Mouse (Mus musculus): Measurements from ENCODE around the gene Cfap57. TPM values are rescaled to one million over a fixed set of nuclear protein-coding genes. Genes with fewer than 3 reads are reported as not detected.

Cfap57 gene
- total and polyA plus RNA-seq, 3 experiments, result not detected

GRCm38 (mm10) chr4:118526408-118527334 lies 93.9 kb downstream of the Cfap57 start, which contains the start of gene 2610528J11Rik:
TSS of gene 2610528J11Rik (plus strand) at chr4:118526999.
- no peaks in the 10 kb centered on the region for H3K79me2 ChIP-seq (replicated peaks; ENCODE audit: control insufficient read depth, extremely low read depth, insufficient read depth, poor library complexity, severe bottlenecking)
- H3K36me3 ChIP-seq (replicated peaks in 1 of 2; ENCODE audit: control insufficient read depth in 1 of 2, insufficient read depth in 1 of 2, low read length in 1 of 2), result no peaks in the 10 kb centered on the region
- no peak for DNase-seq (ENCODE audit: extremely low read depth)
- H3K4me3 ChIP-seq (replicated peaks in 1 of 3; ENCODE audit: low read depth in 2 of 3, low read length in 2 of 3, poor library complexity in 1 of 3), result no peak within 1 kb of the TSS
- dilution Hi-C loops (cut with MboI; ENCODE audit: extremely low pct_ligation_motif_present, extremely low pct_unique_long_range_greater_than_20kb, low sequenced_read_pairs), result no loop called here
- H3K9ac ChIP-seq (ENCODE audit: insufficient read depth, low read depth), result no peak within 1 kb of the TSS
- no peaks in the 10 kb centered on the region for H3K4me1 ChIP-seq (ENCODE audit: control insufficient read depth in 1 of 2, insufficient read depth in 2 of 2)
- peaks cover 92% of the 10 kb centered on the region for H3K27me3 ChIP-seq (replicated peaks)
- in situ Hi-C loops (cut with MboI; ENCODE audit: low pct_ligation_motif_present, low pct_unique_long_range_greater_than_20kb, low sequenced_read_pairs), result no loop called here
- no peaks in the 10 kb centered on the region for H3K9me3 ChIP-seq (replicated peaks; ENCODE audit: low read length)
- H3K27ac ChIP-seq (ENCODE audit: insufficient read depth, low read depth), result no peak within 1 kb of the TSS
- no peak within 1 kb of the TSS for H3K4me2 ChIP-seq (ENCODE audit: insufficient read depth, low read depth, poor library complexity, severe bottlenecking)
- TF ChIP-seq RAD21 (IDR thresholded peaks at IDR 0.05; ENCODE audit: low read depth, low read length) (no peak), ZMIZ1 (IDR thresholded peaks at IDR 0.05; ENCODE audit: low read depth, low read length) (no peak), MAFK (IDR thresholded peaks at IDR 0.05; ENCODE audit: insufficient replicate concordance, low read length) (no peak), MAZ (IDR thresholded peaks at IDR 0.05; ENCODE audit: low read depth, low read length) (no peak), ZKSCAN1 (IDR thresholded peaks at IDR 0.05; ENCODE audit: borderline replicate concordance, low read depth, low read length) (no peak), ETS1 (conservative IDR thresholded peaks at IDR 0.05; ENCODE audit: low read depth, low read length) (no peak), PAX5 (IDR thresholded peaks at IDR 0.05; ENCODE audit: low read length) (no peak), NRF1 (IDR thresholded peaks at IDR 0.05; ENCODE audit: low read depth, low read length) (no peak)

- peaks cover 88% of the 10 kb centered on the region for H3K27me3 ChIP-seq (replicated peaks)
- no peak overlapping the region for H3K4me3 ChIP-seq (replicated peaks in 1 of 3; ENCODE audit: low read depth in 2 of 3, low read length in 2 of 3, poor library complexity in 1 of 3)
- no peaks in the 10 kb centered on the region for H3K36me3 ChIP-seq (replicated peaks in 1 of 2; ENCODE audit: control insufficient read depth in 1 of 2, insufficient read depth in 1 of 2, low read length in 1 of 2)
- H3K27ac ChIP-seq (ENCODE audit: insufficient read depth, low read depth), result no peak overlapping the region
- no peaks in the 10 kb centered on the region for H3K4me1 ChIP-seq (ENCODE audit: control insufficient read depth in 1 of 2, insufficient read depth in 2 of 2)
- dilution Hi-C loops (cut with MboI; ENCODE audit: extremely low pct_ligation_motif_present, extremely low pct_unique_long_range_greater_than_20kb, low sequenced_read_pairs), result no loop called here
- no peak for DNase-seq (ENCODE audit: extremely low read depth)
- no peak overlapping the region for H3K4me2 ChIP-seq (ENCODE audit: insufficient read depth, low read depth, poor library complexity, severe bottlenecking)
- in situ Hi-C loops (cut with MboI; ENCODE audit: low pct_ligation_motif_present, low pct_unique_long_range_greater_than_20kb, low sequenced_read_pairs), result no loop called here
- TF ChIP-seq JUN (IDR thresholded peaks at IDR 0.05; ENCODE audit: insufficient read depth, low read depth, low read length) (no peak), MAX (IDR thresholded peaks at IDR 0.05; ENCODE audit: low read length) (no peak), USF1 (IDR thresholded peaks at IDR 0.05; ENCODE audit: low read depth, low read length) (no peak), PAX5 (IDR thresholded peaks at IDR 0.05; ENCODE audit: low read length) (no peak), GABPA (IDR thresholded peaks at IDR 0.05; ENCODE audit: insufficient replicate concordance, low read depth, low read length) (no peak), NELFE (IDR thresholded peaks at IDR 0.05; ENCODE audit: low read depth, low read length) (no peak), MYC (IDR thresholded peaks at IDR 0.05; ENCODE audit: low read depth, low read length) (no peak), ZNF384 (IDR thresholded peaks at IDR 0.05; ENCODE audit: low read depth, low read length) (no peak), MXI1 (IDR thresholded peaks at IDR 0.05; ENCODE audit: low read depth, low read length) (no peak), UBTF (IDR thresholded peaks at IDR 0.05; ENCODE audit: low read depth, low read length) (no peak), RCOR1 (conservative IDR thresholded peaks at IDR 0.05; ENCODE audit: low read depth, low read length) (no peak), CHD1 (IDR thresholded peaks at IDR 0.05; ENCODE audit: low read depth, low read length) (no peak), TCF12 (IDR thresholded peaks at IDR 0.05; ENCODE audit: low read depth, low read length) (no peak), ZKSCAN1 (IDR thresholded peaks at IDR 0.05; ENCODE audit: borderline replicate concordance, low read depth, low read length) (no peak), MEF2A (IDR thresholded peaks at IDR 0.05; ENCODE audit: borderline replicate concordance, low read depth, low read length) (no peak), KAT2A (IDR thresholded peaks at IDR 0.05; ENCODE audit: insufficient replicate concordance, low read length) (no peak)
- H3K79me2 ChIP-seq (replicated peaks; ENCODE audit: control insufficient read depth, extremely low read depth, insufficient read depth, poor library complexity, severe bottlenecking), result no peaks in the 10 kb centered on the region
- H3K9me3 ChIP-seq (replicated peaks; ENCODE audit: low read length), result no peaks in the 10 kb centered on the region
- H3K9ac ChIP-seq (ENCODE audit: insufficient read depth, low read depth), result no peak overlapping the region
These were observed 94.8 kb downstream of the Cfap57 start for GRCm38 (mm10) chr4:118525779-118526178.
